Mouse (Mus musculus) layer of hippocampus, adult 8-10 months (tissue): ENCODE measurements around the gene Nelfb. TPM values are rescaled to one million over a fixed set of nuclear protein-coding genes. Genes with fewer than 3 reads are reported as not detected.

Experiments used
- total RNA-seq, 4 experiments: library from RNA; stranded (reverse); gene quantifications; 2 replicates each; pipeline ENCODE4 v1.2.4; 2022

Nelfb gene
- total RNA-seq, 4 experiments from 2014 or later: 56.7 to 64.9 (median 64.0) TPM

Other genes with a start within 250 kb of the Nelfb start
- gene Dph7, start 249.1 kb downstream of the Nelfb start, total RNA-seq: 10 to 100 TPM; 32.3 to 37.1 (median 35.2) TPM
- gene Mrpl41, start 236.4 kb downstream of the Nelfb start, total RNA-seq: 10 to 100 TPM; 80.5 to 87.5 (median 85.1) TPM
- 10 to 100 TPM; 20.9 to 40.0 (median 37.1) TPM for gene Pnpla7, start 235.5 kb downstream of the Nelfb start, total RNA-seq
- gene Nsmf, start 157.1 kb downstream of the Nelfb start, total RNA-seq: 100 to 1,000 TPM; 768 to 931 (median 837) TPM
- not detected for gene Entpd8, start 131.2 kb downstream of the Nelfb start, total RNA-seq
- gene Noxa1, start 116.3 kb downstream of the Nelfb start, total RNA-seq: not detected
- gene Nrarp, start 30.7 kb downstream of the Nelfb start, total RNA-seq: 10 to 100 TPM; 16.9 to 20.4 (median 19.5) TPM
- gene Tor4a, start 14.6 kb downstream of the Nelfb start, total RNA-seq: 1 to 10 TPM; 2.2 to 4.6 (median 2.8) TPM
- under 1 TPM in 2 of 4 experiments, not detected in 2; 0.27 to 0.29 TPM for gene Stpg3, start 3.1 kb upstream of the Nelfb start, total RNA-seq
- gene Fam166a, start 7.3 kb upstream of the Nelfb start, total RNA-seq: not detected
- gene Tubb4b, start 13.2 kb upstream of the Nelfb start, total RNA-seq: 100 to 1,000 TPM; 303 to 348 (median 313) TPM
- not detected for gene Slc34a3, start 22.9 kb upstream of the Nelfb start, total RNA-seq
- not detected for gene Rnf224, start 25.3 kb upstream of the Nelfb start, total RNA-seq
- gene Rnf208, start 30.8 kb upstream of the Nelfb start, total RNA-seq: 100 to 1,000 TPM; 219 to 241 (median 229) TPM
- not detected for gene Cysrt1, start 31.0 kb upstream of the Nelfb start, total RNA-seq
- gene AL732309.1, start 35.4 kb upstream of the Nelfb start, total RNA-seq: 1 to 10 TPM; 3.3 to 5.5 (median 4.4) TPM
- gene Tmem203, start 44.0 kb upstream of the Nelfb start, total RNA-seq: 10 to 100 TPM; 27.0 to 44.4 (median 33.9) TPM
- 10 to 100 TPM; 19.9 to 27.8 (median 24.3) TPM for gene Tprn, start 51.1 kb upstream of the Nelfb start, total RNA-seq
- gene Ssna1, start 60.9 kb upstream of the Nelfb start, total RNA-seq: 10 to 100 TPM; 59.0 to 71.0 (median 64.3) TPM
- 100 to 1,000 TPM in 2 of 4 experiments, 10 to 100 TPM in 2; 87.9 to 110 (median 99.0) TPM for gene Anapc2, start 61.0 kb upstream of the Nelfb start, total RNA-seq
- not detected for gene Tmem210, start 76.7 kb upstream of the Nelfb start, total RNA-seq
- not detected for gene Lrrc26, start 78.4 kb upstream of the Nelfb start, total RNA-seq
- 100 to 1,000 TPM; 366 to 436 (median 415) TPM for gene Grin1, start 107.7 kb upstream of the Nelfb start, total RNA-seq
- gene Man1b1, start 120.8 kb upstream of the Nelfb start, total RNA-seq: 10 to 100 TPM; 53.7 to 68.2 (median 59.6) TPM
- 10 to 100 TPM; 38.9 to 52.9 (median 45.4) TPM for gene Dpp7, start 144.9 kb upstream of the Nelfb start, total RNA-seq
- 10 to 100 TPM; 12.0 to 28.7 (median 20.3) TPM for gene Uap1l1, start 154.2 kb upstream of the Nelfb start, total RNA-seq
- 1 to 10 TPM; 2.4 to 4.6 (median 4.2) TPM for gene Sapcd2, start 160.8 kb upstream of the Nelfb start, total RNA-seq
- gene Entpd2, start 184.4 kb upstream of the Nelfb start, total RNA-seq: 10 to 100 TPM; 14.6 to 20.7 (median 16.8) TPM
- 100 to 1,000 TPM; 390 to 435 (median 411) TPM for gene Npdc1, start 187.9 kb upstream of the Nelfb start, total RNA-seq
- gene Fut7, start 211.8 kb upstream of the Nelfb start, total RNA-seq: under 1 TPM; 0.35 to 0.98 (median 0.44) TPM
- 100 to 1,000 TPM; 165 to 186 (median 183) TPM for gene Abca2, start 217.2 kb upstream of the Nelfb start, total RNA-seq
- under 1 TPM in 2 of 4 experiments, not detected in 2; 0.43 to 0.92 TPM for gene Clic3, start 245.3 kb upstream of the Nelfb start, total RNA-seq
- gene Paxx, start 249.6 kb upstream of the Nelfb start, total RNA-seq: 10 to 100 TPM; 60.3 to 63.5 (median 61.8) TPM